Mouse (Mus musculus) thymus, adult 2 months (tissue): Measurements from ENCODE around the gene Mboat1.

Experiments
- CTCF ChIP-seq: fragments of 200-500 bp; IDR thresholded peaks from 2 replicates; pipeline ENCODE4 v1.5.1; 2012; ENCODE audit warnings: mild to moderate bottlenecking, control low read depth, low read length, moderate library complexity, borderline replicate concordance; ENCODE audit not compliant: control insufficient read depth, poor library complexity, insufficient read depth; ENCODE audit errors: extremely low read depth
- POLR2A ChIP-seq: fragments of 200-500 bp; IDR thresholded peaks from 2 replicates; pipeline ENCODE4 v1.6.1; 2012; ENCODE audit warnings: mild to moderate bottlenecking, low read length, control low read depth, moderate library complexity; ENCODE audit not compliant: control insufficient read depth, poor library complexity, insufficient read depth; ENCODE audit errors: extremely low read depth

DNA sequence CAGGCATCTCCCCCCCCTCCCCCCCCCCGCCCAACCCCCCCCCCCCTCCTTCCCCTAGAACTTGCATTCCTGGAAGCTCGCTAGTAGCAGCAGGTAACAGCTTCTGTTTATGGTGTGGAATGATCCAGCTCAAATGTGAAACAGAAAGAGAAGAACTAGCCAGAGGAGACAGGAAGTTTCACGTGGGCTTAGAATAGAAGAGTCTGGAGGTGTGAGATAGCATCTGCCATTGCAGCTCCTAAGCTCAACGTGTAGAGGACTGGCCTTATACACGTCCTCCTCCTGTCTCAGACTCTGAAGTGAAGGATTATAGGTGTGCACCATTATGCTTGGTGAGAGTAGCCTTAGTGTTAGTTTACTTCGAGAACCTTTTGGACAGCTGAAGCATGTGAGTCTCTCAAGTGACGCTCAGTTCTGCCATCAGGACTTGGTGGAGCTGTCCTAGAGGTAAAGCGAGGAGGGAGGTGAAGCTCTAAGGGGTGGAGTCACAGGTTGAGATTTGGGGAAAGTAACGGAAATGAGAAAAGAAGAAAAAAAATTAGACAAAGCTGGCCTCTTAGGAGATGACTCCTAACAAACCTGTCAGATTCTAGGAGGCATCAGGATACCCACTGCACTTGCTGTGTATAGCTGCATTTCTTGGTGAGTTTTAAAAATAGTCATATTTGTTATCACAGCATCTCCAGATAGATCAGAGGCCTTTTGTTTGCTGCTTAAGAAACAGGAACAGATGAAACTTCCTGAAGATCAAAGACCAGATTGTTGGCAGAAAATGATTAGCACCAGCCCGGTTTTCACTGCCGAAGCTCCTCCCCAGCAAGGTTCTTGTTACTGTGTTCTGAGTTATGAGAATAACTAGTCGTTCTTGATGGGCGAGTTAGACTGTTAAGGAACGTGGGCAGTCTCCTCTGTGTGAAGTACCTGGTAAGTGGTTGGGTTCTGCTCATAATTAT, 30.1 kb downstream of the Mboat1 start:
- TF ChIP-seq CTCF (no peak), POLR2A (no peak)
